Mouse (Mus musculus): ENCODE results near the gene Nup210l.
"Not testable (repeated sequence)": the region's sequence is repeated elsewhere in the genome, so short reads cannot be mapped to it uniquely, and the experiment has no call there.

Nup210l gene

GRCm38 (mm10) chr3:90215825-90216380 lies 112.0 kb downstream of the Nup210l start:
- intact Hi-C loops (cut with DNase I): no loop called here

- intact Hi-C loops (cut with DNase I): loop anchor here (5.0 kb wide), 1 partner anchor 152 kb away; no protein-coding TSS in a partner anchor
Measured at GRCm38 (mm10) chr3:90220088-90220487, 116.2 kb downstream of the Nup210l start.

GRCm38 (mm10) chr3:90220531-90220951 lies 116.6 kb downstream of the Nup210l start:
- intact Hi-C loops (cut with DNase I): loop anchor here (5.0 kb wide), 1 partner anchor 152 kb away; no protein-coding TSS in a partner anchor

- intact Hi-C loops (cut with DNase I): loop anchor here (5.0 kb wide), 1 partner anchor 151 kb away; no protein-coding TSS in a partner anchor
Measured at GRCm38 (mm10) chr3:90221123-90221522, 117.2 kb downstream of the Nup210l start.

GRCm38 (mm10) chr3:90222455-90222854 lies 118.5 kb downstream of the Nup210l start:
- intact Hi-C loops (cut with DNase I): loop anchor here (5.0 kb wide), 1 partner anchor 150 kb away; no protein-coding TSS in a partner anchor

- intact Hi-C loops (cut with DNase I): loop anchor here (5.0 kb wide), 1 partner anchor 149 kb away; no protein-coding TSS in a partner anchor
Measured at GRCm38 (mm10) chr3:90222941-90223340, 119.0 kb downstream of the Nup210l start.

- intact Hi-C loops (cut with DNase I): loop anchor here (5.0 kb wide), 1 partner anchor 148 kb away; no protein-coding TSS in a partner anchor
Measured at GRCm38 (mm10) chr3:90224331-90224730, 120.4 kb downstream of the Nup210l start.

- intact Hi-C loops (cut with DNase I): no loop called here
Measured at GRCm38 (mm10) chr3:90231075-90231474, 127.1 kb downstream of the Nup210l start.

- intact Hi-C loops (cut with DNase I): no loop called here
Measured at GRCm38 (mm10) chr3:90231507-90232333, 127.8 kb downstream of the Nup210l start, which contains the start of gene Jtb. Gene Jtb, plus strand, starts transcription at chr3:90231597.

- intact Hi-C loops (cut with DNase I): no loop called here
Measured at GRCm38 (mm10) chr3:90241251-90241650, 137.3 kb downstream of the Nup210l start.

- intact Hi-C loops (cut with DNase I): no loop called here
Measured at GRCm38 (mm10) chr3:90241669-90242358, 137.9 kb downstream of the Nup210l start.

GRCm38 (mm10) chr3:90242984-90243775 lies 139.2 kb downstream of the Nup210l start, which contains the start of gene Creb3l4:
Gene Creb3l4, minus strand, starts transcription at chr3:90243512.
- intact Hi-C loops (cut with DNase I): no loop called here

GRCm38 (mm10) chr3:90245406-90245805 lies 141.5 kb downstream of the Nup210l start:
- intact Hi-C loops (cut with DNase I): no loop called here

GRCm38 (mm10) chr3:90247630-90247959 lies 143.7 kb downstream of the Nup210l start:
- intact Hi-C loops (cut with DNase I): no loop called here

GRCm38 (mm10) chr3:90247960-90248745 lies 144.2 kb downstream of the Nup210l start, which contains the start of gene Slc39a1:
Gene Slc39a1, plus strand, starts transcription at chr3:90248172.
- intact Hi-C loops (cut with DNase I): no loop called here

GRCm38 (mm10) chr3:90248746-90249100 lies 144.8 kb downstream of the Nup210l start:
- intact Hi-C loops (cut with DNase I): no loop called here

GRCm38 (mm10) chr3:90250791-90251190 lies 146.9 kb downstream of the Nup210l start:
- intact Hi-C loops (cut with DNase I): no loop called here

- intact Hi-C loops (cut with DNase I): not testable (repeated sequence)
Measured at GRCm38 (mm10) chr3:90251731-90252226, 147.8 kb downstream of the Nup210l start.

- intact Hi-C loops (cut with DNase I): not testable (repeated sequence)
Measured at GRCm38 (mm10) chr3:90252659-90253058, 148.7 kb downstream of the Nup210l start.

GRCm38 (mm10) chr3:90253174-90253573 lies 149.2 kb downstream of the Nup210l start:
- intact Hi-C loops (cut with DNase I): not testable (repeated sequence)
